Mouse (Mus musculus): ENCODE measurements around the gene Hsp90ab1.

DNA sequence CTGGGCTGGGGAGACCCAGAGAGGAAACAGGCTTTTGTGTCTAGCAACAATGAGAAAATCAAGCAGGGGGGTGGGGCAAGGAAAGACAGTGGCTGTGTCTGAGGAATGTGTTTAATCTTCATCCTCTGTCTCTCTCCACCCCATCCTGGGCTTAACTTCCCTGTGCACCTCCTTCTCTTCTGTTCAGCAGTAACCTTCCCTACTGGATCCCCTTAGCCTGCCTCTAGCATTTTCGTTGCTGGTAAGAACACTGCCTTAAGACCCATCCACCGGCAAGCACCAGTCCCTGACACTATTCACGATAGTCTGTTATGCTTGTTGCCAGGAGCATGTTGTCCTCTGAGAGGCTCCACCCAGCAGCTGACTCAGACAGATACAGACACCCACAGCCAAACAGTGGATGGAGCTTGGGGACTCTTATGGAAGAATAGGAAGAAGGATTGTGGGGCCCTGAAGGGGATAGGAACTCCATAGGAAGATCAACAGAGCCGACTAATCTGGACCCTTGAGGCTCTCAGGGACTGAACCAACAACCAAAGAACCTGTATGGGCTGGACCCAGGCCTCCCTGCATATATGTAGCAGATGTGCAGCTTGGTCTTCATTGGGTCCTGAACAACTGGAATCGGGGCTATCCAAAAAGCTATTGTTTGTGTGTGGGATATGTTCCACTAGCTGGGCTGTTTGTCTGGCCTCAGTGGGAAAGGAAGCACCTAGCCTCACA lies 37.2 kb upstream of the Hsp90ab1 start:
- TF ChIP-seq CTCF (IDR thresholded peaks at IDR 0.05; ENCODE audit: borderline replicate concordance, insufficient read depth, low read depth, low read length) (no peak), POLR2A (IDR thresholded peaks at IDR 0.05; ENCODE audit: borderline replicate concordance, insufficient read depth, low read length) (no peak)

Data from cerebellum, adult 2 months (tissue).